Mouse (Mus musculus) small intestine, adult 2 months (tissue): ENCODE results near the gene Parp3.

Experiments used
- CTCF ChIP-seq: fragments of 200-500 bp; IDR thresholded peaks from 2 replicates; pipeline ENCODE4 v1.5.1; 2012; ENCODE audit warnings: low read depth, mild to moderate bottlenecking, control low read depth, inconsistent platforms, low read length, moderate library complexity, mixed read lengths; ENCODE audit not compliant: insufficient replicate concordance, insufficient read length; ENCODE audit errors: extremely low read depth
- POLR2A ChIP-seq: fragments of 200-500 bp; IDR thresholded peaks from 2 replicates; pipeline ENCODE4 v1.6.1; 2012; ENCODE audit warnings: low read depth, mild to moderate bottlenecking, control low read depth, inconsistent platforms, low read length, moderate library complexity

DNA sequence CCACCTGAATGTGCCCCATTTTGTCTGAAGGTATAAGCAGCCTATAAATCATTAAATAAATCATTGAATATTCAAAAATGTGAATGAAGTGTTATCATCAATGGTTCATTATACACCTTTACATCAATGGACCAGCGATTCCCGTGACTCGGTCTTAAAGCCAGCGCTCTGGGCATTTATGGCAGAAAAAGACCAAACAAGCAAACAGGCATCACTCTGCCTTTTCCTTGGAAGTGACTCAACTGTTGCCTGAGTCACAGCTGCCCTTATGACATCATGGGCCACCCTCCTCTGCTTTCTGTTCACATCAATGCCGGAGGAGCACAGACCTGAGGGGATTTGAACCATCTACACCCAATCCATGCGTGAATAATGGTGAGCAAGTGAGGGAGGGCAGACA, 22.9 kb upstream of the Parp3 start, which contains the start of gene Iqcf1:
- TF ChIP-seq CTCF (no peak), POLR2A (no peak)
